Mouse (Mus musculus): ENCODE data around the gene Poglut1. TPM values are rescaled to one million over a fixed set of nuclear protein-coding genes. Genes with fewer than 3 reads are reported as not detected.

The Poglut1 gene
- total RNA-seq, 2 experiments from 2014 or later = 27.8 to 29.3 TPM

- DNase-seq (ENCODE audit: low spot score in 2 of 2) = peak; percentile 51 to 54
These were observed 73.5 kb downstream of the Poglut1 start for GRCm38 (mm10) chr16:38476312-38477240.

- no peak for DNase-seq (ENCODE audit: low spot score in 2 of 2)
These were observed 74.3 kb downstream of the Poglut1 start for GRCm38 (mm10) chr16:38475681-38476311.

Other genes starting within 250 kb of the Poglut1 start
- under 1 TPM; 0.22 to 0.30 TPM for gene Maats1, start 208.1 kb downstream of the Poglut1 start, total RNA-seq (2021)
- gene Cox17, start 203.3 kb downstream of the Poglut1 start, total RNA-seq (2021) = 100 to 1,000 TPM; 342 to 359 TPM
- not detected for gene Gm21987, start 203.2 kb downstream of the Poglut1 start, total RNA-seq (2021)
- gene Popdc2, start 188.0 kb downstream of the Poglut1 start, total RNA-seq (2021) = 1 to 10 TPM in 1 of 2 experiments, under 1 TPM in 1; 0.80 to 4.6 TPM
- 10 to 100 TPM; 13.9 to 51.8 TPM for gene Pla1a, start 117.1 kb downstream of the Poglut1 start, total RNA-seq (2021)
- gene Adprh, start 97.6 kb downstream of the Poglut1 start, total RNA-seq (2021) = 10 to 100 TPM; 32.8 to 39.6 TPM
- under 1 TPM; 0.53 to 0.70 TPM for gene Cd80, start 94.7 kb downstream of the Poglut1 start, total RNA-seq (2021)
- gene Timmdc1, start 27.6 kb downstream of the Poglut1 start, total RNA-seq (2021) = 10 to 100 TPM; 43.9 to 51.5 TPM
- 10 to 100 TPM; 71.5 to 78.4 TPM for gene Tmem39a, start 8.4 kb upstream of the Poglut1 start, total RNA-seq (2021)
- gene Arhgap31, start 163.0 kb upstream of the Poglut1 start, total RNA-seq (2021) = 10 to 100 TPM; 20.3 to 25.5 TPM
- 1 to 10 TPM; 8.3 to 8.7 TPM for gene B4galt4, start 192.0 kb upstream of the Poglut1 start, total RNA-seq (2021)